Mouse (Mus musculus): Measurements from ENCODE around the gene Cwh43. TPM values are rescaled to one million over a fixed set of nuclear protein-coding genes. Genes with fewer than 3 reads are reported as not detected.

Gene Cwh43
- total RNA-seq, 2 experiments from 2014 or later: 1.7 to 2.1 TPM

GRCm38 (mm10) chr5:73502422-73502821 lies 96.5 kb downstream of the Cwh43 start:
- intact Hi-C loops (cut with DNase I): no loop called here

More at GRCm38 (mm10) chr5:73502422-73502821, 96.5 kb downstream of the Cwh43 start:
- no peak for DNase-seq (ENCODE audit: low spot score in 2 of 2)

Other genes starting within 250 kb of the Cwh43 start
- gene Fryl, start 149.5 kb upstream of the Cwh43 start, total RNA-seq (2021): 10 to 100 TPM; 48.6 to 80.3 TPM
- 100 to 1,000 TPM; 448 to 466 TPM for gene Ociad1, start 113.3 kb upstream of the Cwh43 start, total RNA-seq (2021)
- 100 to 1,000 TPM; 110 to 119 TPM for gene Ociad2, start 65.0 kb upstream of the Cwh43 start, total RNA-seq (2021)
- 100 to 1,000 TPM; 120 to 135 TPM for gene Dcun1d4, start 74.9 kb downstream of the Cwh43 start, total RNA-seq (2021)
- not detected for gene Lrrc66, start 226.5 kb downstream of the Cwh43 start, total RNA-seq (2021)
- gene Sgcb, start 241.7 kb downstream of the Cwh43 start, total RNA-seq (2021): 10 to 100 TPM; 49.0 TPM
- gene Spata18, start 245.3 kb downstream of the Cwh43 start, total RNA-seq (2021): under 1 TPM; 0.23 to 0.42 TPM

Measured in left cerebral cortex, postnatal 36 days (tissue).